Mouse (Mus musculus): ENCODE measurements around the gene Homer2. TPM values are rescaled to one million over a fixed set of nuclear protein-coding genes. Genes with fewer than 3 reads are reported as not detected.

The Homer2 gene
- polyA plus RNA-seq, 1 experiment from 2014 or later: 16.4 TPM

DNA sequence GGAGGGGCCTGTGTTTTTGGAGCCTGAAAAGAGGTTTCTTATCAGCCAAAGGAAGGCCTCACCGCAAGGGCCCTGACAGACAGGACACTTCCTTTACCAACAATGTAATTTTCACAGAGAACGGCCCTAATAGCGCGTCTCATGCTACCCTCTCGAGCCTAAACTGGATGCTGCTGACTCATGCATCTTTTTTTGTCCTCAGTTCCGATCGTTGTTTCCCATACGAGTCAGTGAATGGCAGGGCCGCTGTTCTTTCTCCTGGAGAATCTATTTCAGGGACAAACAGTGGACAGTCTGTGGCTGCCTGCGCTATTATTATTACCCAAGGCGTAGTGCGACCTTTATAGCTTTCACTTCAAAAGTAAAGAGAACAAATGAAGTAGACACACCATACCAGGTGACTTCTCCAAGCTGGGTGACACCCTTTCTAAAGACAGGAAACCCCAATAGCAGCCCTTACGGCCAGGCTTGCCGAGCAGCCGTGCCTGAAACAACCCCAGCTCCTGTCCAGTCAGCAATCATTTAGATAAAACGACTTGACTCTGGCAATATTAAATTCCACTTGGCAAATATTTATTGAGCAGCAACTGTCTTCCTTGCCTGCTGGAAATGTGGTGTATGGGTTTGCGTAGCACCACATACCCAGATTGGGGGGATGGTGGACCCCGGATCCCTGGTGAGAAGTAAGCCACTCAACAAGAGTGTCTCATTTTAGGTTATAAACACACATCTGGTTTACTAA, 18.8 kb upstream of the Homer2 start:
- Histone ChIP-seq H3K4me1 (peaks cover 2% of the 10 kb centered on the region; the same call in 1 of the 2 replicates), H3K9me3 (no peaks in the 10 kb centered on the region), H3K27me3 (no peaks in the 10 kb centered on the region), H3K9ac (no peak overlapping the region), H3K36me3 (no peaks in the 10 kb centered on the region), H3K27ac (no peak overlapping the region), H3K4me3 (no peak overlapping the region), H3K4me2 (no peak overlapping the region)
- WGBS: 79% methylated on average over 18 of the region's 18 CpGs
- ATAC-seq (ENCODE audit: insufficient number of reproducible peaks, insufficient read depth, low FRiP score, low TSS enrichment, low read depth): no peak

DNA sequence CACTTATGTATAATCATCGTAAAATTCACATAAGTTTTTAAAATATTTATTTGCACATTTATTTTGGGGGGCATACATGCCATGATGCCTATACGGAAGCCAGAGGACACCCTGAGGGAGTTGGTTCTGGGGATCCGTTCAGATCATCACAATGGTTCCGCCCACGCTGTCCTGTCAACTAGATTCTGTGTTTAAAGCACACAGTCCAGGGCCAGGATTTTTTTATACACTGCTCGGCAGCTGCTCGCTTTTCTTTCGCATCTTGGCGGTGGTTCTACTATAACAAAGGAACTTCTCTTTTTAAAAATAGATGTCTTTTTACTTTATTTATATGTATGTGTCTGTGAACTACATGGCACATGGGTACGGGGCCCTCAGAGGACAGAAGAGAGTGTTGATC, 16.5 kb upstream of the Homer2 start:
- H3K36me3 ChIP-seq: no peaks in the 10 kb centered on the region
- no peak overlapping the region for H3K9ac ChIP-seq
- WGBS: 93% methylated on average over 10 of the region's 10 CpGs
- no peaks in the 10 kb centered on the region for H3K27me3 ChIP-seq
- H3K27ac ChIP-seq: no peak overlapping the region
- no peak overlapping the region for H3K4me3 ChIP-seq
- no peaks in the 10 kb centered on the region for H3K9me3 ChIP-seq
- ATAC-seq (ENCODE audit: insufficient number of reproducible peaks, insufficient read depth, low FRiP score, low TSS enrichment, low read depth): no peak
- no peak overlapping the region for H3K4me2 ChIP-seq
- peaks cover 5% of the 10 kb centered on the region; the same call in 1 of the 2 replicates for H3K4me1 ChIP-seq

- Histone ChIP-seq H3K9ac (no peak overlapping the region), H3K4me1 (peaks cover 5% of the 10 kb centered on the region; the same call in 1 of the 2 replicates), H3K36me3 (no peaks in the 10 kb centered on the region), H3K27ac (no peak overlapping the region), H3K9me3 (no peaks in the 10 kb centered on the region), H3K4me2 (no peak overlapping the region), H3K4me3 (no peak overlapping the region), H3K27me3 (no peaks in the 10 kb centered on the region)
- no peak for ATAC-seq (ENCODE audit: insufficient number of reproducible peaks, insufficient read depth, low FRiP score, low TSS enrichment, low read depth)
- WGBS: 53% methylated on average over 5 of the region's 5 CpGs
Measured at GRCm38 (mm10) chr7:81721271-81721670, 13.9 kb upstream of the Homer2 start.

DNA sequence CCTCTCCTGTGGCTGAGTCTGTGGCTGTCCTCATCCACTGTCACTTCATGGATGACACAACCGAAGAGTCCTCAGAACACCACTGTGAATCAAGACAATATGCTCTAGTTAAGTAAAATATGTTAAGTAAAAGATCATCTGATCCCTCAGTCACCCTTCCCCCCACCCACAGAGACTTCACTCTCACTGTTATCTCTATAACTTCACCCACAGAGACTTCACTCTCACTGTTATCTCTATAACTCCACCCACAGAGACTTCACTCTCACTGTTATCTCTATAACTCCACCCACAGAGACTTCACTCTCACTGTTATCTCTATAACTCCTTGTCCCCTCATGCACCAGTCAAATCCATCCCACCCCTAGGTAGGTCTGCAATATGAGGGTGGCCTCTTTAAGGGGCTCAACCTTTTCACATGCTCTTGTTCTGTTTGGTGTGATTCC, 11.9 kb upstream of the Homer2 start:
- Histone ChIP-seq H3K9me3 (no peaks in the 10 kb centered on the region), H3K9ac (no peak overlapping the region), H3K27me3 (no peaks in the 10 kb centered on the region), H3K27ac (no peak overlapping the region), H3K4me1 (peaks cover 5% of the 10 kb centered on the region; the same call in 1 of the 2 replicates), H3K4me3 (no peak overlapping the region), H3K4me2 (no peak overlapping the region), H3K36me3 (no peaks in the 10 kb centered on the region)
- WGBS: 70% methylated on average over 1 of the region's 1 CpGs
- ATAC-seq (ENCODE audit: insufficient number of reproducible peaks, insufficient read depth, low FRiP score, low TSS enrichment, low read depth): no peak

GRCm38 (mm10) chr7:81718657-81719056, 11.3 kb upstream of the Homer2 start:
- H3K36me3 ChIP-seq: no peaks in the 10 kb centered on the region
- 71% methylated on average over 1 of the region's 1 CpGs for WGBS

DNA sequence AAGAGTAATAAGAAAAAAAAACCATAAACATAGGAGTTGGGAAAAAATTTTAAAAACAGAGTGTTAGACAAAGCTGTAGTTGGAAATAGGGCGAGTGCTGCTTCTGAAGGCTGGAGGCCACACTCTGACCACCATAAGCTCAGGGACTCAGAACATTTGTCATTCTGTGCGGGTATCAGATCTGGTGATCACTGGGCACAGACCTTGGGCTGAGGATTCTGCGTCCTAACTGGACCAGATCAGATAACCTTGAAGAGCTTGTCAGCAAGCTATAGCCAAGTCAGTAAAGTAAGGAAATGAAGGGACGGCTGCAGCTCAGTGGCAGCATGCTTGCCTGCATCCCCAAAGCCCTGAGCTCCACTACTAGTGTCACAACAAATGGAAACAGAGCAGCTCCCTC, 2.8 kb upstream of the Homer2 start:
- ATAC-seq (ENCODE audit: insufficient number of reproducible peaks, insufficient read depth, low FRiP score, low TSS enrichment, low read depth): no peak
- H3K36me3 ChIP-seq: no peaks in the 10 kb centered on the region
- no peak overlapping the region for H3K4me3 ChIP-seq
- H3K9me3 ChIP-seq: peaks cover 4% of the 10 kb centered on the region; the same call in 1 of the 2 replicates
- peaks cover 14% of the 10 kb centered on the region for H3K4me1 ChIP-seq
- WGBS: 82% methylated on average over 4 of the region's 4 CpGs
- no peak overlapping the region for H3K27ac ChIP-seq
- no peak overlapping the region for H3K9ac ChIP-seq
- no peak overlapping the region for H3K4me2 ChIP-seq
- peaks cover 40% of the 10 kb centered on the region for H3K27me3 ChIP-seq

More at GRCm38 (mm10) chr7:81718657-81719056, 11.3 kb upstream of the Homer2 start:
- H3K9me3 ChIP-seq: no peaks in the 10 kb centered on the region
- ATAC-seq (ENCODE audit: insufficient number of reproducible peaks, insufficient read depth, low FRiP score, low TSS enrichment, low read depth): no peak
- H3K9ac ChIP-seq: no peak overlapping the region
- no peak overlapping the region for H3K4me3 ChIP-seq
- no peak overlapping the region for H3K27ac ChIP-seq
- H3K4me1 ChIP-seq: peaks cover 5% of the 10 kb centered on the region; the same call in 1 of the 2 replicates
- H3K27me3 ChIP-seq: no peaks in the 10 kb centered on the region
- H3K4me2 ChIP-seq: no peak overlapping the region

DNA sequence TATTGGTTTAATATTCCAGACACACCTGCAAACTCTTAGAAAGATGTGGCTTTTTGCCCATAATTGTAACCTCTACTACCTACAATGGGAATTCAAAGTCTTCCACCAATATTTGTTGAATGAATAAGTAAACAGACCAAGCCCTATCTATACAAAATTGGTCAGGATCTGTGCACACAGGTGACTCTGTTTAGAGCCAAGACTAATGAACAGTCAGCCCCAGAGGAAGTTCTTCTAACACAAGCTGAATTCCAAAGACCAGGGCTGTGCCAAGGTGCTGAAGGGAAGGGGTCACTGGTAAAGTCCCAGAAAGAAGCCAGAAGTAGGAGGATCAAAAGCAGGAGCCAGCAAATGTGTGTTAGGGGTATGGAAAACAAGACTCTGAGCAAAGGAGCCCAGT, 838 bp upstream of the Homer2 start:
- Histone ChIP-seq H3K4me1 (peaks cover 14% of the 10 kb centered on the region), H3K27me3 (peaks cover 52% of the 10 kb centered on the region), H3K36me3 (no peaks in the 10 kb centered on the region), H3K9me3 (peaks cover 4% of the 10 kb centered on the region; the same call in 1 of the 2 replicates), H3K4me3 (no peak overlapping the region), H3K27ac (no peak overlapping the region), H3K9ac (no peak overlapping the region), H3K4me2 (no peak overlapping the region)
- ATAC-seq (ENCODE audit: insufficient number of reproducible peaks, insufficient read depth, low FRiP score, low TSS enrichment, low read depth): no peak

DNA sequence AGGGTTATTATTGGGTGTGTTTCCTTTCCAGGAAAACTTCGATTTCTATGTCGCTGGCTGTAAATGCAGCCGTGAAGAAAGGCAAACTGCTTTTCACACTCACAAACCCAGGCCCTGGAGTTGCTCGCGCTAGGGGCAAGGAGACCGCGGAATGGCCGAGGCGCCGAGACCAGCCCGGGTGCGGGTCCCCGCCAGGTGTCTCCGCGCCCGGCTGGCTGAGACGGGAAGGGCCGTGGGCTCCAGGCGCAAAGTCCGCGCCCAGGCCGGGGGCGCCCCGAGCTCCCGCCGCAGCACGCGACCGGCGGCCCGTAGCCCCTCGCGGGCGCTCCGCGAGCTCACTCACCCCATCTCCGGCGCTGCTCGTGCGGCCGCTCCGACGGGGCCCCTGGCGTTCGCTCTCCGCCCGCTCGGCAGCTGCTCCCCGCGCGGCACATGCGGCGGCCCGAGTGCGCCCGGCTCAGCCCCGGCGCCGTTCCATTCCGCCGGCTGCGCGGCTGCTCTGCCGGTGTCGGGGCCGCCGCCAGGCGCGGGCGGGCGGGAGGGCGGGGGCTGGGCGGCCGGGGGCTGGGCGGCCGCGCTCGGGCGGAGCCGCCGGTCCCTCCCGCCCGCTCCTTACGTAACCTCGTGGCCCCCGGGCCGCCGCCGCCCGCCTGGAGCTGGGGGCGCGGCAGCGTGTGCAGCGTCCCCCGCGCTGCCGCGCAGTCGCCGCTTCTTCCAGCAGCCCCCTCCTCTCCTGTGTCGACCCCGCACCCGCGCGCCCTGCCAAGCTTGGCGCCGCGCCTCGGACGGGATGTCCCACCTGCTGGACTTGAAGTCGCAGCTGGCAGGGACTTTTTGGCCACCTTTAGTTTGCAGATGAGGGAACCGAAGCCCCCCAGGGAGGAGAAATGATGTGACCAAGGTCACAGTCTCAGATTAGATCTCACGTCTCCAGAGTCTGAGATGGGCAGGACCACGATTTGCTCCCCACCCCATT, 623 bp downstream of the Homer2 start:
- under 1% methylated on average over 106 of the region's 114 CpGs for WGBS
- Histone ChIP-seq H3K4me3 (peak overlapping the region; percentile 67), H3K27ac (peak overlapping the region; percentile 48; the same call in 1 of the 2 replicates), H3K36me3 (no peaks in the 10 kb centered on the region), H3K4me2 (peak overlapping the region; percentile 93), H3K9me3 (peaks cover 4% of the 10 kb centered on the region; the same call in 1 of the 2 replicates), H3K9ac (peak overlapping the region; percentile 78), H3K4me1 (peaks cover 14% of the 10 kb centered on the region), H3K27me3 (peaks cover 52% of the 10 kb centered on the region)
- peak; percentile 43 for ATAC-seq (ENCODE audit: insufficient number of reproducible peaks, insufficient read depth, low FRiP score, low TSS enrichment, low read depth)

DNA sequence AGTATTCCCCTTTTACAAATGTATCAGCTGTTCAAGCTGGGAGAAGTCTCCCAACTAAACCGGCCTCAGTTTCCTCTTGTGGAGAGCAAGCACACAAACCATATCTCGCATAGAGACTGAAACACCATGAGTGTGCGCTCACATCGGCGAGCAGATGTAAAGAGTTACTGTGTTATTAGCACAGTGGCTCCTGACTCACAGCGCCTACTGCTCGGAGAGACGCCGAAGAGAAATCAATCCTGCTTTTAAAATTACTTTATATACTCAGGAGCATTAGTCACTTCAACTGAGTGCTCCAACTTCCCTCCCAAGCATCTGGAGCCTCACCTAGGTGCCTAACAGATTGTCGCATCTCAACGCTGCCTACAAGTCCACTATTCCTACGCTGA, 1.3 kb downstream of the Homer2 start:
- Histone ChIP-seq H3K4me3 (peak overlapping the region; percentile 67), H3K4me2 (peak overlapping the region; percentile 93), H3K4me1 (peaks cover 14% of the 10 kb centered on the region), H3K9me3 (peaks cover 4% of the 10 kb centered on the region; the same call in 1 of the 2 replicates), H3K9ac (peak overlapping the region; percentile 78), H3K36me3 (no peaks in the 10 kb centered on the region), H3K27ac (0 out of 2 replicates have a peak overlapping the region, but pooled peaks have one; percentile 48), H3K27me3 (peaks cover 52% of the 10 kb centered on the region)
- 25% methylated on average over 12 of the region's 12 CpGs for whole genome bisulfite sequencing
- ATAC-seq (ENCODE audit: insufficient number of reproducible peaks, insufficient read depth, low FRiP score, low TSS enrichment, low read depth): no peak

- H3K9ac ChIP-seq: no peak overlapping the region
- H3K4me1 ChIP-seq: no peaks in the 10 kb centered on the region
- H3K36me3 ChIP-seq: no peaks in the 10 kb centered on the region
- no peak for ATAC-seq (ENCODE audit: insufficient number of reproducible peaks, insufficient read depth, low FRiP score, low TSS enrichment, low read depth)
- peaks cover 2% of the 10 kb centered on the region; the same call in 1 of the 2 replicates for H3K27me3 ChIP-seq
- H3K9me3 ChIP-seq: no peaks in the 10 kb centered on the region
- H3K4me2 ChIP-seq: no peak overlapping the region
- no peak overlapping the region for H3K4me3 ChIP-seq
- H3K27ac ChIP-seq: no peak overlapping the region
- WGBS: 87% methylated on average over 13 of the region's 13 CpGs
Measured at GRCm38 (mm10) chr7:81698357-81698756, 9.0 kb downstream of the Homer2 start.

DNA sequence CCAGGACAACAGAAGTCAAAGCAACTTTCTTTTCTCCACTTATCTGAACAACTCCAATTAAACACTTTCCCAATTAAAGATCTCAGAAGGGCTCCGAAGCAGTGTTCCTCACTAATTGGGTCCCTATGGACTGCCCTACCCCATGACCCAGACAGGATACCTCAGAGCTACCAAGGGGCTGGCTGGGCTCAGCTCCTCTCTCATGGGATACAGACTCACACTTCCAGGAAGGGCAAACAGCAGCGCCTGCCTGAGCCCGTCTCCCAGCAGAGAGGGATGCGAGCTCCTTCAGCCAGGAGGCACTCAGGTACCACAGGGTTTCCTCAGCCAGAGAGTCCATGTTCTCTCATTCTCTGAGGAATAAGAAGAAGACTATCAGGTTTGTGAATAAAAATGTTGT, 9.4 kb downstream of the Homer2 start:
- Histone ChIP-seq H3K27ac (no peak overlapping the region), H3K36me3 (no peaks in the 10 kb centered on the region), H3K9me3 (no peaks in the 10 kb centered on the region), H3K4me1 (no peaks in the 10 kb centered on the region), H3K4me2 (no peak overlapping the region), H3K27me3 (no peaks in the 10 kb centered on the region), H3K4me3 (no peak overlapping the region), H3K9ac (no peak overlapping the region)
- ATAC-seq (ENCODE audit: insufficient number of reproducible peaks, insufficient read depth, low FRiP score, low TSS enrichment, low read depth): no peak
- 48% methylated on average over 4 of the region's 4 CpGs for WGBS

All from embryonic facial prominence, embryonic 13.5 days (tissue).